Mouse (Mus musculus) hindbrain, embryonic 16.5 days (tissue): ENCODE measurements around the gene Vmn2r81. TPM values are rescaled to one million over a fixed set of nuclear protein-coding genes. Genes with fewer than 3 reads are reported as not detected.
"Not testable (repeated sequence)": the region's sequence is repeated elsewhere in the genome, so short reads cannot be mapped to it uniquely, and the experiment has no call there.

ENCODE experiments used
- ATAC-seq: fragments of 200-750 bp; cut with Nextera tagmentation; 2 replicates; pipeline ENCODE4 v1.8.0; 2017; ENCODE audit warnings: moderate TSS enrichment, moderate library complexity
- H3K27ac ChIP-seq: fragments of 300-500 bp; sonication (generic); 2 replicates; pipeline ENCODE4 v1.5.1; 2014; ENCODE audit warnings: low read depth, mild to moderate bottlenecking, control low read depth, low read length, moderate library complexity
- H3K27me3 ChIP-seq: fragments of 300-500 bp; sonication (generic); replicated peaks from 2 replicates; pipeline ENCODE4 v1.6.1; 2014; ENCODE audit warnings: low read length; ENCODE audit not compliant: control insufficient read depth, insufficient read depth
- H3K36me3 ChIP-seq: fragments of 300-500 bp; sonication (generic); 2 replicates; pipeline ENCODE4 v1.6.1; 2014; ENCODE audit warnings: mild to moderate bottlenecking, low read length, moderate library complexity, mixed read lengths; ENCODE audit not compliant: control insufficient read depth, insufficient read depth
- H3K4me1 ChIP-seq: fragments of 300-500 bp; sonication (generic); 2 replicates; pipeline ENCODE4 v1.6.1; 2014; ENCODE audit warnings: low read depth, low read length; ENCODE audit not compliant: control insufficient read depth, insufficient read depth
- H3K4me2 ChIP-seq: fragments of 300-500 bp; sonication (generic); 2 replicates; pipeline ENCODE4 v1.6.1; 2014; ENCODE audit warnings: mild to moderate bottlenecking, low read length, control low read depth, moderate library complexity
- H3K4me3 ChIP-seq: fragments of 300-500 bp; sonication (generic); 2 replicates; pipeline ENCODE4 v1.5.1; 2014; ENCODE audit warnings: mild to moderate bottlenecking, low read length, control low read depth, moderate library complexity
- H3K9ac ChIP-seq: fragments of 300-500 bp; sonication (generic); 2 replicates; pipeline ENCODE4 v1.6.1; 2014; ENCODE audit warnings: low read depth, mild to moderate bottlenecking, control low read depth, low read length, moderate library complexity
- H3K9me3 ChIP-seq: fragments of 300-500 bp; sonication (generic); 2 replicates; pipeline ENCODE4 v1.6.1; 2014; ENCODE audit warnings: mild to moderate bottlenecking, low read length, moderate library complexity; ENCODE audit not compliant: control insufficient read depth
- WGBS: fragments of 180-500 bp; shearing (Covaris S2); extraction: QIAGEN DNeasy Blood & Tissue Kit; methylation state at CpG from one replicate; pipeline ENCODE4 v1.1.7; 2014; 5-methylcytosine and 5-hydroxymethylcytosine counted together
- polyA plus RNA-seq: library from polyadenylated mRNA; unstranded; fragments of >200 nt; fragmentation: Nextera tagmentation; extraction: Ambion mirVana; gene quantifications from 2 replicates; pipeline ENCODE4 v1.2.1, GENCODE M21; 2015

Vmn2r81 gene
- not detected in 2 replicates for polyA plus RNA-seq

- not testable (repeated sequence) for H3K27me3 ChIP-seq, H3K9me3 ChIP-seq, ATAC-seq, H3K36me3 ChIP-seq, H3K9ac ChIP-seq, H3K4me1 ChIP-seq, H3K4me2 ChIP-seq, H3K27ac ChIP-seq, H3K4me3 ChIP-seq
- 76% methylated on average over 2 of the region's 3 CpGs for WGBS
Measured at GRCm38 (mm10) chr10:79247392-79247791, at the start of gene Vmn2r81. Gene Vmn2r81, plus strand, starts transcription at chr10:79247692.

GRCm38 (mm10) chr10:79199973-79200372, 47.5 kb upstream of the Vmn2r81 start:
- H3K4me2 ChIP-seq, H3K9ac ChIP-seq, H3K4me3 ChIP-seq, H3K9me3 ChIP-seq, H3K4me1 ChIP-seq, H3K27me3 ChIP-seq, H3K36me3 ChIP-seq, H3K27ac ChIP-seq, ATAC-seq: not testable (repeated sequence)
- WGBS = 84% methylated on average over 1 of the region's 1 CpGs

- no peak overlapping the region for H3K4me2 ChIP-seq
- ATAC-seq = no peak
- no peak overlapping the region for H3K27ac ChIP-seq
- H3K36me3 ChIP-seq = no peaks in the 10 kb centered on the region
- H3K4me3 ChIP-seq = no peak overlapping the region
- no peak overlapping the region for H3K9ac ChIP-seq
- no peaks in the 10 kb centered on the region for H3K27me3 ChIP-seq
- no peaks in the 10 kb centered on the region for H3K9me3 ChIP-seq
- no peaks in the 10 kb centered on the region for H3K4me1 ChIP-seq
Measured at GRCm38 (mm10) chr10:79220432-79220831, 27.1 kb upstream of the Vmn2r81 start.

- Histone ChIP-seq H3K4me1 (no peaks in the 10 kb centered on the region), H3K36me3 (no peaks in the 10 kb centered on the region), H3K27ac (no peak overlapping the region), H3K4me3 (no peak overlapping the region), H3K9ac (no peak overlapping the region), H3K4me2 (no peak overlapping the region), H3K9me3 (no peaks in the 10 kb centered on the region), H3K27me3 (no peaks in the 10 kb centered on the region)
- ATAC-seq = no peak
Measured at GRCm38 (mm10) chr10:79221606-79222005, 25.9 kb upstream of the Vmn2r81 start.

GRCm38 (mm10) chr10:79222214-79222613, 25.3 kb upstream of the Vmn2r81 start:
- H3K4me2 ChIP-seq = no peak overlapping the region
- no peak overlapping the region for H3K27ac ChIP-seq
- H3K4me3 ChIP-seq = no peak overlapping the region
- no peaks in the 10 kb centered on the region for H3K27me3 ChIP-seq
- ATAC-seq = no peak
- no peaks in the 10 kb centered on the region for H3K36me3 ChIP-seq
- no peaks in the 10 kb centered on the region for H3K4me1 ChIP-seq
- 87% methylated on average over 7 of the region's 7 CpGs for WGBS
- no peaks in the 10 kb centered on the region for H3K9me3 ChIP-seq
- no peak overlapping the region for H3K9ac ChIP-seq

- H3K9ac ChIP-seq, H3K27ac ChIP-seq, H3K36me3 ChIP-seq, H3K9me3 ChIP-seq, H3K4me1 ChIP-seq, H3K27me3 ChIP-seq: not testable (repeated sequence)
- 4% methylated on average over 16 of the region's 16 CpGs for WGBS
- peak; percentile 50; the same call in 1 of the 2 replicates for ATAC-seq
- H3K4me3 ChIP-seq = peak overlapping the region; percentile 34
- peak overlapping the region; percentile 41 for H3K4me2 ChIP-seq
Measured at GRCm38 (mm10) chr10:79322033-79322736, 74.7 kb downstream of the Vmn2r81 start.

- H3K36me3 ChIP-seq = no peaks in the 10 kb centered on the region
- H3K4me1 ChIP-seq = no peaks in the 10 kb centered on the region
- H3K4me2 ChIP-seq = no peak overlapping the region
- no peaks in the 10 kb centered on the region for H3K27me3 ChIP-seq
- H3K9ac ChIP-seq = no peak overlapping the region
- no peak overlapping the region for H3K4me3 ChIP-seq
- H3K27ac ChIP-seq = no peak overlapping the region
- no peaks in the 10 kb centered on the region for H3K9me3 ChIP-seq
- ATAC-seq = no peak
Measured at GRCm38 (mm10) chr10:79322737-79323086, 75.2 kb downstream of the Vmn2r81 start.

Other genes starting within 250 kb of the Vmn2r81 start
- gene Olfr1351, start 235.2 kb upstream of the Vmn2r81 start, polyA plus RNA-seq = not detected in 2 replicates
- gene Olfr57, start 219.0 kb upstream of the Vmn2r81 start, polyA plus RNA-seq = 0.31 and 0.45 TPM in 2 replicates
- 38.5 and 43.5 TPM in 2 replicates for gene 2610008E11Rik, start 150.1 kb upstream of the Vmn2r81 start, polyA plus RNA-seq
- not detected in 2 replicates for gene Vmn2r80, start 98.9 kb upstream of the Vmn2r81 start, polyA plus RNA-seq
- not detected in 2 replicates for gene Vmn2r82, start 108.8 kb downstream of the Vmn2r81 start, polyA plus RNA-seq
- gene Vmn2r83, start 221.0 kb downstream of the Vmn2r81 start, polyA plus RNA-seq = 0.04 and 0.06 TPM in 2 replicates